Mouse (Mus musculus) megakaryocyte-erythroid progenitor cell, adult 5-6 weeks (primary cell): ENCODE measurements around the gene S100a13. TPM values are rescaled to one million over a fixed set of nuclear protein-coding genes. Genes with fewer than 3 reads are reported as not detected.

ENCODE experiments used
- ATAC-seq: replicated peaks from 2 replicates; pipeline ENCODE4 v1.8.0; 2016; ENCODE audit warnings: mild to moderate bottlenecking, inconsistent platforms; ENCODE audit not compliant: severe bottlenecking, poor library complexity, low FRiP score, low TSS enrichment
- total RNA-seq, 2 experiments: library from RNA; stranded (forward) in 1 of 2; stranded (reverse) in 1 of 2; fragments of 200-1000, 215-1000 nt in 1 of 2; fragments of >200 nt in 1 of 2; fragmentation: Nextera tagmentation in 1 of 2; gene quantifications; 2 replicates each; pipeline ENCODE4 v1.2.3; 2014 to 2017

S100a13 gene
- total RNA-seq (2014; fragmentation: Nextera tagmentation) (14.8 and 33.6 TPM in 2 replicates), total RNA-seq (2017) (36.2 and 58.0 TPM in 2 replicates)

DNA sequence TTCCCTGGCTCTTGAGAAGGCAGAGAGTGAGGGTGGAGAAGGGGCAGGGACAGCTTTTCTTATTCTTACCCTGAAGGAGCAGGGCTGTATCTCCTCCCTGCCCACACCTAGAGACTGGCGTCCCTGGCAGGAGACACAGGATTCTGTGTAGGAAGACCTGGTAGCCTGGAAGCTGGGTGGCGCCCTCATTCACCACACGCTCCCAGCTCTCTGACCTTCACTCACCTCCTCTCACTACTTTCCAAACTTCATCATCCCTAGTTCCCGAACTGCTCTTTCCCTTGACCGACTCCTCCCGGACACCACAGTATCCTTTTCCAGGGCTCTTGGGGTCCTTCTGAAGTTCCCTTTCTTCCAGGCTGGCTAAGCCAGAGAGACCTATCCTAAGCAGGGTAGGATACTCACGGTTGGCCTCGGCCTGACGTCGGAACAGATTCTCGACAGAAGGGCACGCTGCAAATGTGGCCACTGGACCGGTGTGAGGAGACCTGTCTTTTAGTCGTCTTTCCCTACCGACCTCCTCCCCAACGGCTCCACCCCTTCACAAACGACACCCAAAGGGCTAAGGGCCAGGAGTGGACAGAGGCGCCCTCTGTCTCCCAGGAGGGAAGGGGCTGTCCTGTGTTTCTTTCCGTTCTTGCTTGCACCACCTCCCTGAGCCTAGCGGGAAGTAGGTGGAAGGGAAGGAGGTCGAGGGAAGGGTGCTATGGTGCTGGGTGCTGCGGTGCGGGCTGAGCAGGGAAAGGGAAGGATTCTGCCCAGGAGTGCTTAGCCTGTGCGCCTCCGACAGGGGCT is at the start of gene S100a13, which contains the start of gene S100a1:
TSS of gene S100a13 (plus strand) at position 640 of the 795 bp plus-strand sequence.
TSS of gene S100a1 (minus strand) at position 597 of the 795 bp plus-strand sequence.
- peak; percentile 61 for ATAC-seq

DNA sequence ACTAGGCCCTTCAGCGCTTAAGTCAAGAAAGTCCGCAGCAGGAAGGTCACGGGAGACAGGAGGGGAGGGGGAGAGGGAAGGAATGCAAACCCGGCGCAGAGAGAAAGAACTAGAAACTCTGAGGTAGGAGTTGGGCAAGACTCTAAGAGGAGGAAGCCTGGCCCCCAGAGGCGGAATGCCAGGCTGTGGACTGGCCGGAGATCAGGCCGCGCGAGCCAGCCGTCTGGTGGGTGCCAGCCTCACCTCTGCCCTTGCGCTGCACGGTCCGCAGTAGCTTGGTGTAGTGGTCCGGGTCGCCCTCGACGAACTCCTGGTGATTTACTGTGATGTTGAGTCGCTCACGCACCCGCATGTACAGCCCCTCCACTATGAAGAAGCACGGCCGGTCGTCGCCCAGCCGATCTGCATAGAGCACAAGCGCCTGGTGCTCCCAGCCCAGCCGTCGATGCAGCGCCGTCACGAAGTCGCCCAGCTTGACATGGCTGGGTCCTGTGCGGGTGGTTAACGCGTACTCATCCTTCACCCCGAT is 49.6 kb upstream of the S100a13 start:
- 0 out of 2 replicates have a peak, but pooled peaks have one; percentile 15 for ATAC-seq

- peak; percentile 13; the same call in 1 of the 2 replicates for ATAC-seq
Measured at GRCm38 (mm10) chr3:90465081-90465685, 49.1 kb upstream of the S100a13 start.

DNA sequence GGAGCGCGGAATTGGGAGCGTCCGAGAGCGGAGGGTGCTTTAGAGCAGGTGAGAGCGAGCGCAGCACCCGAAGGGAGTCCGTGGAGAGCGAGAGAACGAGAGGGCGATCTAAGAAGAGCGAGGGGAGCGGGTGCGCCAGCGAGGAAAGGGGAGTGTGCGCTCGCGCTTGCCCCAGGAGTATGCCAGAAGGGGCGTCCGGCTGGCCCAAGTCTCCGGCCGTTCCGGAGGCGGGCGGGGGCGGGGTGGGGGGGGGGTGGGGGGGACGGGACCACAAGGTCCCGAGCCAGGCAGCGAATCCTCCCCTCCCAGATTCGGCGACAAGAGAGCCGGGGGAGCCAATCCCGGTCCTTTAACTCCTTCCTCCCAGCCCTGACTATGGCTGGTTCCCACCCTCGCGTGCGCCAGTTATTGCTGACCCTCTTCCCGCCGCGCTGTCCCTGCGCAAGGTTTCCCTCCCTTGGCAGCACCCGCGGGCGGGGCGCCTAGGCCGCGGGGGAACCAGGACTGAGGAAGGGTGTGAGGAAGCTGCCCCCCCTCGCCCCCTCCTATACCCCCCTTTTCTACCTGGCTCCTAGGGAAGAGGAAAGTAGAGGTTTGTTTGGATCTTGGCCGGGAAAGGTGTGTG is 48.4 kb upstream of the S100a13 start, which contains the start of gene Npr1:
TSS of gene Npr1 (minus strand) at position 181 of the 625 bp plus-strand sequence.
- peak; percentile 20; the same call in 1 of the 2 replicates for ATAC-seq

DNA sequence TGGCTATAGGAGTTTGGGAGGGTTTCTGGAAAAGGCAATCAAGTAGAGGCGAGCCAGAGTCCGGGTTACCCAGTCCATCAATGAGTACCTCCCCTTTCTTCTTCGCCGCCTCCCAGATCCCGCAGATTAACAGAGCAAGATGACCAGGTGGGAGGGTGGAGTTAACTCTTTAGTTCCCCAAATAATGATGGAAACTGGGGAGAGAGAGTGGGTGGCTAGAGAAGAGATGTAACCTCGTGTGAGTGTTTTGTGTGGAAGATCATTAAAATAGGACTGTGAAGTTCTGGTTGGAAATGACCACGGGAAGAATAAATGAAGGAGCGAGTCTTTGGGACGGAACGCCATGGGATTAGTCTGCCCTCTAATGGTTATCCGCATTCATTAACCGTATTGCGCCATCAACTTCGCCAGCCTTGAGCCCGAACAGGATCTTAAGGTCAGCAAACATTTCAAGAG is 47.9 kb upstream of the S100a13 start:
- peak; percentile 46; the same call in 1 of the 2 replicates for ATAC-seq

GRCm38 (mm10) chr3:90467618-90468300 is 46.5 kb upstream of the S100a13 start:
- ATAC-seq: no peak

DNA sequence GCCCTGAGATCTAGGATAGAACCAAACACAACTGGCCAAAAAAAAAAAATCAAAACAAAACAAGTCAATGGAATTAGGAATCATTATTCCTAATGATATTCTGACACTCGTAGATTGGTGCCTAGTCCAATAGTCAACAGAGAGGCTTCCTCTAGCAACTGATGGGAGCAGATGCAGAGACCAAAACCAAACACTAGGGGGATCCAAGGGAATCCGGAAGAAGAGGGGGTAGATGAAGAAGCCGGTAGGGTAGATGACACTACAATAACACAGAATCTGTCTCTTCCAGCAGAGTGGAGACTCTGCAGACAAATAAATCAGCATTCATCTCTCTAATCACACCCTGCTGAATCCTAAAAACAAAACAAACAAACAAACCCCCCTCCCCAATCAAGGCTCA is 42.0 kb upstream of the S100a13 start:
- peak; percentile 67 for ATAC-seq

DNA sequence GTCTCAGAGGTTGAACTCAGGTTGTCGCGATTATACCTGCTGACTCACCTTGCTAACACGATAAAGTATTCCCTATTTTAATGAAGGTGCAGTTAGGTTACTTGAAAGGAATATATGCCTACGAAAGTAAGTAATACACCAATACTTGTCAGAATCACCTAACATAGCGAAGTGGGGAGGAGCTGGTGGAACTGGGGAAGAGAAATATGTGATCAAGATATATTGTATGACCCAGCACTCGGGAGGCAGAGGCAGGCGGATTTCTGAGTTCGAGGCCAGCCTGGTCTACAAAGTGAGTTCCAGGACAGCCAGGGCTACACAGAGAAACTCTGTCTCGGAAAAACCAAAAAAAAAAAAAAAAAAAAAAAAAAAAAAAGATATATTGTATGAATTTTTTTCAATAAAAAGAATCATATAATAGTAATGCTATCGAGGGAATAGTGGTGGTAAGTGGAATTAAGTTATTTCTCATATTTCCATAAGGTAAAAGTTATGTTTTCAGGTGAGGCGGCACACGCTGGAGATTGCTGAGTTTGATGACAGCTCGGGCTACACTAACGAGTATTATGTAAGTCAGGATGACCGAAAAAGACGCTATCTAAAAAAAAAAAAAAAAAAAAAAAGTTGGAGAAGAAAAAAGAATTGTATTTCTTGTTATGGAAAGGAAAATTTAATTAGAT is 38.9 kb upstream of the S100a13 start:
- no peak; the same call in 1 of the 2 replicates for ATAC-seq

DNA sequence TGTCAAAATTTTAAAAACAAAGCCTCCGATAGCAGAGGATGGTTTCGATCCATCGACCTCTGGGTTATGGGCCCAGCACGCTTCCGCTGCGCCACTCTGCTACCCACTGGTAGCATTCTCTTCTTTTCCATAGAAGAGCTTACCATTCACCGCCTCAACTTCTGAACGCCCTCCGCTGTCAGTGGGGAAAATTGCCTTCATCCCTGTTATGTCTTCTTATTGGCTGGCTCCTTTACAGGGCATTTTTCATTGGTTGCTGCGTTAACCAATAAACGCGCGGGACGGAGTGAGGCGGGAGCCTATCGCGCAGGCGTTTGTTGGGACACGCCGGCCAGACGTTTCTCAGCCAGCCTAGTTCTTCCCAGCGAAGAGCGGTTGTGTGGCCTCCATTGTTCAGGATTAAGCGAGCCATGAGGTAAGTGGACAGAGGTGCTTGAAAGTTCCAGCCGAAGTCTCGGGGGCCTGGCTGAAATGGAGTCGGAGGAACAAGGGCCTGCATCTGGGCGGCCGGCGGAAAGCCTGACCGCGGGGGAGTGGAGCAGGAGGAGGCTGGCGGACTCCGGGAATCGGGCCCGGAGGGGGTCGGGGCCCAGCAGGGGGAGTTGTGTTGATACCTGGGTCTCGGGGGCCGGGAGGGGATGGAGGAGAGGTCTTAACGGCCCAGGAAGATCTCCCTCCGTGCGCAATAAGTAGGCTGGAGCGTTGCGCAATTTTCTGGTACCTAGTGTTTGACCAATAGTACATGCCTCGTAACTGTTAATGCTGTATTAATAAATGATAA is 38.2 kb upstream of the S100a13 start, which contains the start of gene Ilf2:
TSS of gene Ilf2 (plus strand) at position 296 of the 781 bp plus-strand sequence.
- peak; percentile 97 for ATAC-seq

- no peak for ATAC-seq
Measured at GRCm38 (mm10) chr3:90486998-90487397, 27.2 kb upstream of the S100a13 start.

- no peak for ATAC-seq
Measured at GRCm38 (mm10) chr3:90488576-90488975, 25.7 kb upstream of the S100a13 start.

GRCm38 (mm10) chr3:90490696-90491256 is 23.5 kb upstream of the S100a13 start, which contains the start of gene Snapin:
TSS of gene Snapin (minus strand) at chr3:90491033.
- ATAC-seq: peak; percentile 98

GRCm38 (mm10) chr3:90491350-90491749 is 22.9 kb upstream of the S100a13 start:
- no peak for ATAC-seq

DNA sequence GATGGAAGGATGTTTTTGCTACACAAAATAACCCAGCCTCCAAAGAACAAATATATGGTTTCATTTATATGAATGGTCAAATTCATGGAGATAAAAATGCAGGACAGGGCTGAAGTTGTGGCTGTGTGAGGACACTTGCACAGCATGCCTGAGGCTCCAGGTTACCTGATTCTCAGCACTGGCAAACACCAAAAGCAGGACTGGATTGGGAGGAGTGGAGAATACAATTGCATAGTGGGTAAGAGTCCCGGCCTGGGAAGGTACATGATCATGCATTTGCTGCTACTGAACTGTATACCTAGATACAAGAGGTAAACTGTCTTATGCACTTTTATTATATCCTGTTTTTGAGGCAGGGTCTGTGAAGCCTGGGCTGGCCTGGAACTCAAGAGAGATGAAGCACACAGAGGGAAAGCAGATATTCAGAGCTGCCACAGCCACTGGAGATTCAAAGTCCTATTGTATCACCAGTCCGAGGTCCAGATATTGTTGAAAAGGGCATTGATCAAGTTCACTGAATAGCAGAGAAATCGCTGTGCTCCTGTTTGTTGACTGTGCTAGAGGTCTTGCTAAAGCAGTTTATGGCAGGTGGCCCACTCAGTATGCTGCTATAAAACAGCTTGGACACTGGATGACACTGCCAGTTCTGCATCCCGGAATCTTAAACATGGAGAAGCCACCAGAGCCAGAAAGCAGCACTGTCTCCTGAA is 20.2 kb upstream of the S100a13 start:
- ATAC-seq: no peak

- ATAC-seq: no peak
Measured at GRCm38 (mm10) chr3:90495850-90496525, 18.2 kb upstream of the S100a13 start.

DNA sequence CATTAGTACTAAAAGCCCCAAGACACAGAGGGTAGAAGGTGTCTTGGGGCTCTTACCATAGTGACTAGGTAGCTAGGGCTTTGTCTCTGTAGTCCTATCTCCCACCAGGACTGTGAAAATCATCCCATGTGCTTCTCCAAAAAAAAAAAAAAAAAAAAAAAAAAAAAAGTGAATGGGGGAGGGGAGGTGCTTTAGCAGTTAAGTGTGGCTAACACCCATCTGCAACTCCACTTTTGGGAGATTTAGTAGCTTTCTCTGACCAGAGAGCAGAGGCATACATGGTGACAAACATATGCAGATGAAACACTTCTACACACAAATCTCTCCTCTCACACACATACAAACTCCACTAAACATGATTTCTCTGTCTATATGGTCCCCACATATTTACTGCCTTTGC is 16.6 kb upstream of the S100a13 start:
- ATAC-seq: no peak
